Mouse (Mus musculus): ENCODE measurements around the gene Rassf7. TPM values are rescaled to one million over a fixed set of nuclear protein-coding genes. Genes with fewer than 3 reads are reported as not detected.

Gene Rassf7
- polyA plus RNA-seq, 1 experiment from 2014 or later: 38.8 TPM

GRCm38 (mm10) chr7:141176173-141176572 is 39.5 kb upstream of the Rassf7 start:
- no peak overlapping the region for H3K4me2 ChIP-seq (ENCODE audit: low read depth, severe bottlenecking)
- H3K9ac ChIP-seq (ENCODE audit: low read length): no peak overlapping the region
- 6% methylated on average over 8 of the region's 8 CpGs for WGBS
- H3K27ac ChIP-seq (replicated peaks; ENCODE audit: low read depth, low read length): no peak overlapping the region
- H3K36me3 ChIP-seq (ENCODE audit: control insufficient read depth, insufficient read depth, low read length): no peaks in the 10 kb centered on the region
- peak; percentile 93 for DNase-seq (ENCODE audit: low spot score)
- H3K4me1 ChIP-seq (ENCODE audit: control insufficient read depth, insufficient read depth, low read length): peaks cover 8% of the 10 kb centered on the region
- H3K4me3 ChIP-seq (ENCODE audit: low read depth, low read length): no peak overlapping the region
- no peaks in the 10 kb centered on the region for H3K27me3 ChIP-seq (ENCODE audit: control insufficient read depth, insufficient read depth, low read length)
- ATAC-seq (ENCODE audit: insufficient number of reproducible peaks, low FRiP score, low TSS enrichment, low read depth): no peak
- no peaks in the 10 kb centered on the region for H3K9me3 ChIP-seq (ENCODE audit: control insufficient read depth, low read length)

- no peaks in the 10 kb centered on the region for H3K9me3 ChIP-seq (ENCODE audit: control insufficient read depth, low read length)
- H3K27ac ChIP-seq (replicated peaks; ENCODE audit: low read depth, low read length): no peak overlapping the region
- WGBS: 73% methylated on average over 3 of the region's 3 CpGs
- peaks cover 7% of the 10 kb centered on the region for H3K4me1 ChIP-seq (ENCODE audit: control insufficient read depth, insufficient read depth, low read length)
- no peak overlapping the region for H3K4me3 ChIP-seq (ENCODE audit: low read depth, low read length)
- no peaks in the 10 kb centered on the region for H3K27me3 ChIP-seq (ENCODE audit: control insufficient read depth, insufficient read depth, low read length)
- H3K9ac ChIP-seq (ENCODE audit: low read length): no peak overlapping the region
- DNase-seq (ENCODE audit: low spot score) (no peak), ATAC-seq (ENCODE audit: insufficient number of reproducible peaks, low FRiP score, low TSS enrichment, low read depth) (no peak)
- no peak overlapping the region for H3K4me2 ChIP-seq (ENCODE audit: low read depth, severe bottlenecking)
- peaks cover 18% of the 10 kb centered on the region for H3K36me3 ChIP-seq (ENCODE audit: control insufficient read depth, insufficient read depth, low read length)
Observed at GRCm38 (mm10) chr7:141188194-141188593, 27.5 kb upstream of the Rassf7 start.

- ATAC-seq (ENCODE audit: insufficient number of reproducible peaks, low FRiP score, low TSS enrichment, low read depth) (no peak), DNase-seq (ENCODE audit: low spot score) (no peak)
- H3K9me3 ChIP-seq (ENCODE audit: control insufficient read depth, low read length): no peaks in the 10 kb centered on the region
- WGBS: 89% methylated on average over 3 of the region's 3 CpGs
- H3K4me3 ChIP-seq (ENCODE audit: low read depth, low read length): no peak overlapping the region
- no peaks in the 10 kb centered on the region for H3K27me3 ChIP-seq (ENCODE audit: control insufficient read depth, insufficient read depth, low read length)
- H3K36me3 ChIP-seq (ENCODE audit: control insufficient read depth, insufficient read depth, low read length): peaks cover 18% of the 10 kb centered on the region
- H3K9ac ChIP-seq (ENCODE audit: low read length): no peak overlapping the region
- no peak overlapping the region for H3K4me2 ChIP-seq (ENCODE audit: low read depth, severe bottlenecking)
- H3K27ac ChIP-seq (replicated peaks; ENCODE audit: low read depth, low read length): no peak overlapping the region
- peaks cover 8% of the 10 kb centered on the region for H3K4me1 ChIP-seq (ENCODE audit: control insufficient read depth, insufficient read depth, low read length)
Observed at GRCm38 (mm10) chr7:141188733-141189132, 26.9 kb upstream of the Rassf7 start.

GRCm38 (mm10) chr7:141190220-141190619 is 25.4 kb upstream of the Rassf7 start:
- H3K9me3 ChIP-seq (ENCODE audit: control insufficient read depth, low read length): no peaks in the 10 kb centered on the region
- H3K36me3 ChIP-seq (ENCODE audit: control insufficient read depth, insufficient read depth, low read length): peaks cover 18% of the 10 kb centered on the region
- H3K4me3 ChIP-seq (ENCODE audit: low read depth, low read length): no peak overlapping the region
- DNase-seq (ENCODE audit: low spot score): no peak
- peaks cover 8% of the 10 kb centered on the region for H3K4me1 ChIP-seq (ENCODE audit: control insufficient read depth, insufficient read depth, low read length)
- H3K27me3 ChIP-seq (ENCODE audit: control insufficient read depth, insufficient read depth, low read length): no peaks in the 10 kb centered on the region
- no peak overlapping the region for H3K27ac ChIP-seq (replicated peaks; ENCODE audit: low read depth, low read length)
- no peak for ATAC-seq (ENCODE audit: insufficient number of reproducible peaks, low FRiP score, low TSS enrichment, low read depth)
- 93% methylated on average over 3 of the region's 3 CpGs for WGBS
- H3K9ac ChIP-seq (ENCODE audit: low read length): no peak overlapping the region
- H3K4me2 ChIP-seq (ENCODE audit: low read depth, severe bottlenecking): no peak overlapping the region

GRCm38 (mm10) chr7:141191036-141191435 is 24.6 kb upstream of the Rassf7 start:
- H3K27ac ChIP-seq (replicated peaks; ENCODE audit: low read depth, low read length): no peak overlapping the region
- no peaks in the 10 kb centered on the region for H3K27me3 ChIP-seq (ENCODE audit: control insufficient read depth, insufficient read depth, low read length)
- WGBS: 91% methylated on average over 14 of the region's 14 CpGs
- DNase-seq (ENCODE audit: low spot score) (no peak), ATAC-seq (ENCODE audit: insufficient number of reproducible peaks, low FRiP score, low TSS enrichment, low read depth) (no peak)
- H3K4me3 ChIP-seq (ENCODE audit: low read depth, low read length): no peak overlapping the region
- no peak overlapping the region for H3K9ac ChIP-seq (ENCODE audit: low read length)
- H3K9me3 ChIP-seq (ENCODE audit: control insufficient read depth, low read length): no peaks in the 10 kb centered on the region
- peaks cover 8% of the 10 kb centered on the region for H3K4me1 ChIP-seq (ENCODE audit: control insufficient read depth, insufficient read depth, low read length)
- H3K36me3 ChIP-seq (ENCODE audit: control insufficient read depth, insufficient read depth, low read length): peaks cover 18% of the 10 kb centered on the region
- H3K4me2 ChIP-seq (ENCODE audit: low read depth, severe bottlenecking): no peak overlapping the region

GRCm38 (mm10) chr7:141191796-141192685 is 23.6 kb upstream of the Rassf7 start:
- H3K4me1 ChIP-seq (ENCODE audit: control insufficient read depth, insufficient read depth, low read length): peaks cover 8% of the 10 kb centered on the region
- H3K9me3 ChIP-seq (ENCODE audit: control insufficient read depth, low read length): no peaks in the 10 kb centered on the region
- peak overlapping the region; percentile 92; the same call in 1 of the 2 replicates for H3K4me2 ChIP-seq (ENCODE audit: low read depth, severe bottlenecking)
- no peaks in the 10 kb centered on the region for H3K27me3 ChIP-seq (ENCODE audit: control insufficient read depth, insufficient read depth, low read length)
- H3K4me3 ChIP-seq (ENCODE audit: low read depth, low read length): peak overlapping the region; percentile 89
- H3K27ac ChIP-seq (replicated peaks; ENCODE audit: low read depth, low read length): no peak overlapping the region
- no peak overlapping the region for H3K9ac ChIP-seq (ENCODE audit: low read length)
- ATAC-seq (ENCODE audit: insufficient number of reproducible peaks, low FRiP score, low TSS enrichment, low read depth) (no peak), DNase-seq (ENCODE audit: low spot score) (no peak)
- 90% methylated on average over 24 of the region's 24 CpGs for WGBS
- peaks cover 18% of the 10 kb centered on the region for H3K36me3 ChIP-seq (ENCODE audit: control insufficient read depth, insufficient read depth, low read length)

- Histone ChIP-seq H3K9me3 (ENCODE audit: control insufficient read depth, low read length) (no peaks in the 10 kb centered on the region), H3K4me2 (ENCODE audit: low read depth, severe bottlenecking) (peak overlapping the region; percentile 92), H3K27me3 (ENCODE audit: control insufficient read depth, insufficient read depth, low read length) (no peaks in the 10 kb centered on the region), H3K4me1 (ENCODE audit: control insufficient read depth, insufficient read depth, low read length) (peaks cover 8% of the 10 kb centered on the region), H3K27ac (replicated peaks; ENCODE audit: low read depth, low read length) (0 out of 2 replicates have a peak overlapping the region, but pooled peaks have one; percentile 33), H3K36me3 (ENCODE audit: control insufficient read depth, insufficient read depth, low read length) (peaks cover 18% of the 10 kb centered on the region), H3K9ac (ENCODE audit: low read length) (peak overlapping the region; percentile 85), H3K4me3 (ENCODE audit: low read depth, low read length) (peak overlapping the region; percentile 89)
- no peak for DNase-seq (ENCODE audit: low spot score)
- WGBS: 29% methylated on average over 12 of the region's 12 CpGs
- no peak for ATAC-seq (ENCODE audit: insufficient number of reproducible peaks, low FRiP score, low TSS enrichment, low read depth)
Observed at GRCm38 (mm10) chr7:141192776-141193347, 22.8 kb upstream of the Rassf7 start.

GRCm38 (mm10) chr7:141193348-141193856 is 22.3 kb upstream of the Rassf7 start:
- Histone ChIP-seq H3K4me3 (ENCODE audit: low read depth, low read length) (peak overlapping the region; percentile 89), H3K27me3 (ENCODE audit: control insufficient read depth, insufficient read depth, low read length) (no peaks in the 10 kb centered on the region), H3K27ac (replicated peaks; ENCODE audit: low read depth, low read length) (peak overlapping the region; percentile 33; the same call in 1 of the 2 replicates), H3K4me2 (ENCODE audit: low read depth, severe bottlenecking) (peak overlapping the region; percentile 92), H3K9me3 (ENCODE audit: control insufficient read depth, low read length) (no peaks in the 10 kb centered on the region), H3K36me3 (ENCODE audit: control insufficient read depth, insufficient read depth, low read length) (peaks cover 18% of the 10 kb centered on the region), H3K4me1 (ENCODE audit: control insufficient read depth, insufficient read depth, low read length) (peaks cover 8% of the 10 kb centered on the region), H3K9ac (ENCODE audit: low read length) (peak overlapping the region; percentile 85)
- peak; percentile 7; the same call in 1 of the 2 replicates for ATAC-seq (ENCODE audit: insufficient number of reproducible peaks, low FRiP score, low TSS enrichment, low read depth)
- DNase-seq (ENCODE audit: low spot score): peak; percentile 55
- under 1% methylated on average over 30 of the region's 43 CpGs for WGBS

Measured in limb, embryonic 11.5 days (tissue).